Mouse (Mus musculus) forebrain, embryonic 10.5 days (tissue): ENCODE measurements at regions not wholly inside any gene's neighbourhood (a gene's known extent, or its start where the extent isn't known, plus 50 kb on each side); places are given as distances from the start of the nearest gene placed in this dataset.

Source experiments
- DNase-seq: peaks from one replicate; pipeline ENCODE4 v3.0.0-alpha.2; 2017; ENCODE audit warnings: low spot score; ENCODE audit errors: extremely low spot score
- H3K27ac ChIP-seq: fragments of 300-500 bp; sonication (generic); 2 replicates; pipeline ENCODE4 v1.5.1; 2016; ENCODE audit warnings: mild to moderate bottlenecking
- H3K27me3 ChIP-seq: fragments of 300-500 bp; sonication (generic); 2 replicates; pipeline ENCODE4 v1.6.1; 2016; ENCODE audit warnings: mild to moderate bottlenecking; ENCODE audit not compliant: poor library complexity, severe bottlenecking
- H3K36me3 ChIP-seq: fragments of 300-500 bp; sonication (generic); replicated peaks from 2 replicates; pipeline ENCODE4 v1.6.1; 2016; ENCODE audit warnings: mild to moderate bottlenecking, moderate library complexity
- H3K4me1 ChIP-seq: fragments of 300-500 bp; sonication (generic); 2 replicates; pipeline ENCODE4 v1.6.1; 2016
- H3K4me3 ChIP-seq: fragments of 300-500 bp; sonication (generic); 2 replicates; pipeline ENCODE4 v1.5.1; 2016; ENCODE audit warnings: mild to moderate bottlenecking, moderate library complexity
- H3K9me3 ChIP-seq: fragments of 300-500 bp; sonication (generic); 2 replicates; pipeline ENCODE4 v1.6.1; 2016; ENCODE audit warnings: mild to moderate bottlenecking, moderate library complexity
- WGBS: fragments of 180-500 bp; shearing (Covaris S2); methylation state at CpG from one replicate; pipeline ENCODE4 v1.1.7; 2016; 5-methylcytosine and 5-hydroxymethylcytosine counted together

- no peak for DNase-seq
- Histone ChIP-seq H3K4me3 (no peak overlapping the region), H3K27me3 (no peaks in the 10 kb centered on the region), H3K4me1 (no peaks in the 10 kb centered on the region), H3K9me3 (no peaks in the 10 kb centered on the region), H3K27ac (no peak overlapping the region), H3K36me3 (no peaks in the 10 kb centered on the region)
- 98% methylated on average over 2 of the region's 2 CpGs for WGBS
Measured at GRCm38 (mm10) chr14:61818365-61818764, 211.1 kb downstream of the Kcnrg start.

- H3K4me1 ChIP-seq = no peaks in the 10 kb centered on the region
- H3K27ac ChIP-seq = no peak overlapping the region
- no peaks in the 10 kb centered on the region for H3K9me3 ChIP-seq
- H3K27me3 ChIP-seq = no peaks in the 10 kb centered on the region
- no peak for DNase-seq
- H3K4me3 ChIP-seq = no peak overlapping the region
- H3K36me3 ChIP-seq = no peaks in the 10 kb centered on the region
- WGBS = 92% methylated on average over 2 of the region's 2 CpGs
Measured at GRCm38 (mm10) chr14:61819251-61819650, 212.0 kb downstream of the Kcnrg start.

GRCm38 (mm10) chr14:61834291-61834936, 227.2 kb downstream of the Kcnrg start:
- no peak overlapping the region for H3K4me3 ChIP-seq
- WGBS = 80% methylated on average over 8 of the region's 8 CpGs
- H3K9me3 ChIP-seq = no peaks in the 10 kb centered on the region
- peaks cover 8% of the 10 kb centered on the region for H3K4me1 ChIP-seq
- no peak for DNase-seq
- H3K36me3 ChIP-seq = no peaks in the 10 kb centered on the region
- no peak overlapping the region for H3K27ac ChIP-seq
- H3K27me3 ChIP-seq = no peaks in the 10 kb centered on the region

DNA sequence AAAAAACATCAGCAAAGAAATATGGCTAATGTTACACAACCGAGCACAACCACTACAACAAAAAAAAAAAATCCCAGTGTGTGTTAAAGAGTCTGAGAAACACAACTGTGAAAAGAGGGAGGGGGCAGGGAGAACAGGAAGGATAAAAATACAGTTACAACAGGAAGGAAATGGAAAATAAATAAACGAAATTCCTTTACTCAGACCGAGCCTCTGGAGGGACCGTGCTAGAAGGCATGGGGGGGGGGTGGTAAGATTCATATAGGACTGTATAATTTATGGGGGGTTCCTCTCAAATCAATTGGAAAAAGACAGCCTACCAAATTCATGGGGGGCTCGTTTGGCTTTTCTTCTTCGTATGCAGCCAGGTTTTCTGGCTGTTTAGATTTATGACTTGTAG, 228.5 kb downstream of the Kcnrg start:
- Histone ChIP-seq H3K4me3 (no peak overlapping the region), H3K36me3 (no peaks in the 10 kb centered on the region), H3K9me3 (no peaks in the 10 kb centered on the region), H3K4me1 (peaks cover under 1% of the 10 kb centered on the region; the same call in 1 of the 2 replicates), H3K27me3 (no peaks in the 10 kb centered on the region), H3K27ac (no peak overlapping the region)
- 81% methylated on average over 6 of the region's 6 CpGs for WGBS
- no peak for DNase-seq

DNA sequence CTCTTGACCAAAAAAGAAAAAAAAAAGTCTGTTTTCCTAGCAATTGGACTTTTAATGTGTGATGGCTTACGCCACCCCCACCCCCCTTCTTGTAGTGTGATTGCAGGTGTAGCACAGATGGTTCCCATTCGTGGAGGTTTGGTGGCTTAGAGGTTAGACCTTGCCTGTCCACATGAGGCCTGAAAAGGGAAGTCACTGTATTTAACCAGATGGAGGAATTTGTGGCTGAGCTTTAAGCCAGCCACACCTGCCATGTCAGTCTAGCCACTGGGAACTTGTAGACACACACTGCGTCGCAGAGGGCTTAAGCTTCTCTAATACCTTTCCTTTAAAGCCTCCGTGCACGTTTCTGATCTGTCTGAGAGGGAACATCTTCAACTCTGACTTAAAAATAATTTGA, 229.0 kb downstream of the Kcnrg start:
- Histone ChIP-seq H3K4me3 (no peak overlapping the region), H3K9me3 (no peaks in the 10 kb centered on the region), H3K27ac (no peak overlapping the region), H3K4me1 (no peaks in the 10 kb centered on the region), H3K36me3 (no peaks in the 10 kb centered on the region), H3K27me3 (no peaks in the 10 kb centered on the region)
- WGBS = 81% methylated on average over 6 of the region's 6 CpGs
- DNase-seq = no peak

DNA sequence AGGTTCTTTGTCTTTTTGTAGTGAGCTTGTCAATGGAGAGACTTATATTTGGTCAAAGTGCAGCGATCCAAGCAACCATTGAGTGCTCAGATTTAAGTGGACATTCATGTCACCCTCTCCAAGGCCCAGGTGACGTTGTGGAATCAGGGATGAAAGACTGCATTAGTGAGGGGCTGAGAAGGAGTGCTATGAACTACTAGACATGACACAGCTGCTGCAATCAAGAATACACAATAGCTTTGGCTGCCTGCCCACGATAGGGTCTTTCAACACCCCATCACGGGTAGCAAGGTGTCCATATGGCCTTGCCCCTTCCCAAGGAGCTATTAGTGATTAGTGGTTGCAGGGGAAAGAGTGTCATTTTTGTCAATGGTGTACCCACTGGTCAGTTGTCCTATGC, 229.7 kb downstream of the Kcnrg start:
- DNase-seq = no peak
- H3K9me3 ChIP-seq = no peaks in the 10 kb centered on the region
- H3K4me1 ChIP-seq = no peaks in the 10 kb centered on the region
- H3K27me3 ChIP-seq = no peaks in the 10 kb centered on the region
- no peak overlapping the region for H3K27ac ChIP-seq
- H3K4me3 ChIP-seq = no peak overlapping the region
- no peaks in the 10 kb centered on the region for H3K36me3 ChIP-seq
- WGBS = 85% methylated on average over 4 of the region's 4 CpGs

- Histone ChIP-seq H3K4me1 (no peaks in the 10 kb centered on the region), H3K27me3 (no peaks in the 10 kb centered on the region), H3K36me3 (no peaks in the 10 kb centered on the region), H3K4me3 (no peak overlapping the region), H3K27ac (no peak overlapping the region), H3K9me3 (no peaks in the 10 kb centered on the region)
- DNase-seq = no peak
- WGBS = 90% methylated on average over 8 of the region's 8 CpGs
Measured at GRCm38 (mm10) chr14:61837851-61838250, 230.6 kb downstream of the Kcnrg start.

GRCm38 (mm10) chr14:61842476-61842875, 235.2 kb downstream of the Kcnrg start:
- Histone ChIP-seq H3K4me1 (no peaks in the 10 kb centered on the region), H3K27me3 (no peaks in the 10 kb centered on the region), H3K4me3 (no peak overlapping the region), H3K27ac (no peak overlapping the region), H3K9me3 (no peaks in the 10 kb centered on the region), H3K36me3 (no peaks in the 10 kb centered on the region)
- no peak for DNase-seq
- 86% methylated on average over 4 of the region's 4 CpGs for WGBS

GRCm38 (mm10) chr14:61846441-61846840, 239.2 kb downstream of the Kcnrg start:
- Histone ChIP-seq H3K4me3 (no peak overlapping the region), H3K36me3 (no peaks in the 10 kb centered on the region), H3K4me1 (no peaks in the 10 kb centered on the region), H3K9me3 (no peaks in the 10 kb centered on the region), H3K27ac (no peak overlapping the region), H3K27me3 (no peaks in the 10 kb centered on the region)
- DNase-seq = no peak
- 93% methylated on average over 5 of the region's 5 CpGs for WGBS

DNA sequence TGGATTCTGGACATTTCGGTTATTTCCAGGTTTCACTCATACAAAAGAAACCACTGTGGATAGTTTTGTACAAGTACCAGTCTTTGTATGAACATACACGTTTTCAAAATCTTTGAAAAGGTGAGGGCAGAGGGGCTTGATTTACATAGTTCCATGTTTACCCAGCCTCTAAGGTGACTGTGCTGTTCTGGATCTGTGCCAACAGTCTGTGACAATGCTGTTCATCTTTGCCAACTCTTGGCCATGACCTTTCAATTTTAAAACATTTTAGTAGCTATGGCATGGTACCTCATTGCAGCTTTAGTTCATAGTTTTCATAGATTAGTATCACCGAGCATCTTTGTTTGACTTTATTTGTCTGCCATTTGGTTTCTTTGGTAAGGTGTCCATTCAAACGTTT, 243.0 kb downstream of the Kcnrg start:
- no peak overlapping the region for H3K4me3 ChIP-seq
- no peaks in the 10 kb centered on the region for H3K36me3 ChIP-seq
- H3K27me3 ChIP-seq = no peaks in the 10 kb centered on the region
- WGBS = 89% methylated on average over 4 of the region's 4 CpGs
- H3K4me1 ChIP-seq = no peaks in the 10 kb centered on the region
- no peak for DNase-seq
- H3K9me3 ChIP-seq = no peaks in the 10 kb centered on the region
- no peak overlapping the region for H3K27ac ChIP-seq

GRCm38 (mm10) chr14:61857616-61858015, 250.4 kb downstream of the Kcnrg start:
- no peaks in the 10 kb centered on the region for H3K4me1 ChIP-seq
- no peak overlapping the region for H3K27ac ChIP-seq
- no peaks in the 10 kb centered on the region for H3K27me3 ChIP-seq
- no peak overlapping the region for H3K4me3 ChIP-seq
- no peaks in the 10 kb centered on the region for H3K9me3 ChIP-seq
- H3K36me3 ChIP-seq = no peaks in the 10 kb centered on the region
- DNase-seq = no peak
- 92% methylated on average over 6 of the region's 6 CpGs for WGBS

DNA sequence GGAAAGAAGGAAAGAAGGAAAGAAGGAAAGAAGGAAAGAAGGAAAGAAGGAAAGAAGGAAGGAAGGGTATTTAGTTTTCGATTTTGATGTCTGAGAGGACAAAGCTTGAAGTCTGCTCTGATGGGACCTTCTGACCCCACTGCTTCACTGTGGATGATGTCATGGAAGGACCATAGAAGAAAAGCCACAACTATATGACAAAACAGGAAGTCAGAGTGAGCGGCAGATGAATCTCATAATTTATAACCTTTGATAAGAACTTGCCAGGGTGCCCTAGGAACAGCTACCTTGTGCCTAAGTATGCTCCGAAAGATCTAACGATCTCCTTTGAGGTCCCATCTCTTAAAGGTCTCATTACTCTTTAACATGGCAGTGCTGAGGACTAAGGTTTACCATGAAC, 253.4 kb downstream of the Kcnrg start:
- H3K9me3 ChIP-seq = no peaks in the 10 kb centered on the region
- no peaks in the 10 kb centered on the region for H3K36me3 ChIP-seq
- H3K27ac ChIP-seq = no peak overlapping the region
- no peak overlapping the region for H3K4me3 ChIP-seq
- no peaks in the 10 kb centered on the region for H3K4me1 ChIP-seq
- DNase-seq = no peak
- H3K27me3 ChIP-seq = no peaks in the 10 kb centered on the region
- 91% methylated on average over 4 of the region's 4 CpGs for WGBS

- H3K27ac ChIP-seq = no peak overlapping the region
- H3K9me3 ChIP-seq = no peaks in the 10 kb centered on the region
- no peaks in the 10 kb centered on the region for H3K27me3 ChIP-seq
- no peaks in the 10 kb centered on the region for H3K4me1 ChIP-seq
- 90% methylated on average over 8 of the region's 8 CpGs for WGBS
- DNase-seq = no peak
- no peaks in the 10 kb centered on the region for H3K36me3 ChIP-seq
- no peak overlapping the region for H3K4me3 ChIP-seq
Measured at GRCm38 (mm10) chr14:61861357-61861958, 254.2 kb downstream of the Kcnrg start.

- Histone ChIP-seq H3K4me3 (no peak overlapping the region), H3K36me3 (no peaks in the 10 kb centered on the region), H3K27ac (no peak overlapping the region), H3K27me3 (no peaks in the 10 kb centered on the region), H3K4me1 (no peaks in the 10 kb centered on the region), H3K9me3 (no peaks in the 10 kb centered on the region)
- WGBS = 87% methylated on average over 6 of the region's 6 CpGs
- DNase-seq = no peak
Measured at GRCm38 (mm10) chr14:61862931-61863330, 255.7 kb downstream of the Kcnrg start.
